Mouse (Mus musculus) retina, adult 2 months (tissue): Measurements from ENCODE around the gene Miip.
A peak's percentile ranks its signal among the peaks of the same experiment; 100 is the strongest.

ENCODE experiments used
- DNase-seq: peaks from one replicate; pipeline ENCODE4 v3.0.0-alpha.2; 2012; ENCODE audit warnings: low read depth, low spot score

The Miip gene

GRCm38 (mm10) chr4:147868450-147869031 is at the start of gene Miip, which contains the start of gene Fv1:
Miip (minus strand) TSS chr4:147868816.
Fv1 (plus strand) TSS chr4:147868979.
- DNase-seq: peak; percentile 93

- no peak for DNase-seq
Measured at GRCm38 (mm10) chr4:147909486-147909885, 40.9 kb upstream of the Miip start.

GRCm38 (mm10) chr4:147906230-147906629 is 37.6 kb upstream of the Miip start:
- no peak for DNase-seq

- DNase-seq: no peak
Measured at GRCm38 (mm10) chr4:147905090-147905659, 36.6 kb upstream of the Miip start.

- DNase-seq: peak; percentile 83
Measured at GRCm38 (mm10) chr4:147904313-147905089, 35.9 kb upstream of the Miip start, which contains the start of gene Mfn2. Mfn2 (minus strand) TSS chr4:147904704.

- no peak for DNase-seq
Measured at GRCm38 (mm10) chr4:147903601-147904000, 35.0 kb upstream of the Miip start.

- no peak for DNase-seq
Measured at GRCm38 (mm10) chr4:147902906-147903500, 34.4 kb upstream of the Miip start.

GRCm38 (mm10) chr4:147900452-147900851 is 31.8 kb upstream of the Miip start:
- no peak for DNase-seq

- DNase-seq: no peak
Measured at GRCm38 (mm10) chr4:147897348-147897747, 28.7 kb upstream of the Miip start.

GRCm38 (mm10) chr4:147896411-147896810 is 27.8 kb upstream of the Miip start:
- no peak for DNase-seq

- no peak for DNase-seq
Measured at GRCm38 (mm10) chr4:147895815-147896330, 27.3 kb upstream of the Miip start.

GRCm38 (mm10) chr4:147890341-147890740 is 21.7 kb upstream of the Miip start:
- DNase-seq: no peak

- DNase-seq: no peak
Measured at GRCm38 (mm10) chr4:147888237-147888636, 19.6 kb upstream of the Miip start.

- no peak for DNase-seq
Measured at GRCm38 (mm10) chr4:147887277-147887676, 18.7 kb upstream of the Miip start.

- no peak for DNase-seq
Measured at GRCm38 (mm10) chr4:147886158-147886557, 17.5 kb upstream of the Miip start.

- DNase-seq: no peak
Measured at GRCm38 (mm10) chr4:147884138-147884537, 15.5 kb upstream of the Miip start.

- no peak for DNase-seq
Measured at GRCm38 (mm10) chr4:147883041-147883440, 14.4 kb upstream of the Miip start.

- no peak for DNase-seq
Measured at GRCm38 (mm10) chr4:147881792-147882191, 13.2 kb upstream of the Miip start.

GRCm38 (mm10) chr4:147879865-147880264 is 11.2 kb upstream of the Miip start:
- no peak for DNase-seq

GRCm38 (mm10) chr4:147879456-147879855 is 10.8 kb upstream of the Miip start:
- no peak for DNase-seq

- DNase-seq: no peak
Measured at GRCm38 (mm10) chr4:147878537-147878936, 9.9 kb upstream of the Miip start.
